Mouse (Mus musculus): ENCODE measurements around the gene Dnaja2.

Dnaja2 gene

DNA sequence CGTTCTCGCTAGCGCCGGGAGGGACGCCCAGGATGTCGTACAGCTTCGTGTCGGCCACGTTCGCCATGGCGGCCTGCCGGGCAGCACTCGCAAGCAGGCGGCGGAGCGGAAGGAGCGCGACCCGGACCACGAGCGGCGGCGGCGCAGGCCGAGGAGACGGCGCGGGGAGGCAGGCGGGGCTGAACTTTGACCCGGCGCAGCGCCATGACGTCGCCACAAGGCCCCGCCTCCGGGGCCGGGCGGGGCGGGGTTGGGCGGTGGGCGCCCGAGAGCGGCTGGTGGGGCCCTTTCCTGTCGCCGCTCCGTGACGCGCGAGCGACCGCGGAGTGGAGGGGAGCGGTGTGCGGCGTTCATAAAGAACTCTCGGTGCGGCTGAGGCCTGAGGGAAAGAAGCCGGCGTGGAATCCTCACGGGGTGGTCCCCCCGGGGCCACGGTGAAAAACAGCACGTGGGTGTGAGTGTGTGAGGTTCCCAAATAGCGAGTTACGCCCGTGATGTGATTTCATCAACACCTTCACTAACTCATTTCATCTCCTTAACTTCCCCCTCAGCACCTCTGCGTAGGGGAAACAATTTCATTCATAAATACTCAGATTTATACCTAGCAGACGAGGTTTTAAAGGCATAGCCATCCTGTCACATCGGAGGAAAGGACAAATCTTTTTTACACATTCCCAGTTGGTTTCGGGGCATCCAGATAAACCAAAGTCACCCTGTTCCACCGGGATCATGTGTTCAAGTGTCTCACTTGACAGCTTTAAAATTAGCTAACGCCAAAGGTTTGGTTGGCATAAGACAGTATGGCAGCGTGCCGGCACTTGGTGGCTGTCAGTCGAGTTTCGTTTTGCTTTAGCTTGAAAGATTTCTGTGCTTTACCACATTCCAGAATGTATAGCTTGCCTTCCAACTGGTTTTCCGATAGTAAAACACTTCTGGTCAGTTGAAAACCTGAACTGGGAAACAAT, at the start of gene Dnaja2:
Dnaja2 (minus strand) TSS at position 164 of the 965 bp plus-strand sequence.
- peak; percentile 96 for DNase-seq (ENCODE audit: low spot score)

DNA sequence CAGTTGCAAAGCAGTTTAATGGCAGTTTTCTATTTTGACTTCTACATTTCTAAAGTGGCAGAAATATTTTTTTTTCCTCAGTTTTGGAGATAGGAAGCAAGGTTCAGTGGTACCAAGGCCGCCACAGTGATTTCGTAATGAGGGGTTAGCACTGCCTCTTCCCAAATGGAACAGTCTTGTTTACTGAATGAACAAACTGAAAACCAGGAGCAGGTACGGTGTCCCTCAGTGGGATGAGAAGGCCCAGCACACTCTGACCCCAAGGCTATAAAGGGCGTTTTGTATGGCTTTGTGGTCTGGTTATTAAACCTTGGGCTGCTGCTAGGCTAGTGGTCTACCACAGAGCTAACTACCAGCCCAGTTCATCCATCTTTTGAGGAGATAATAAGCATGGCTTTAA, 49.1 kb upstream of the Dnaja2 start:
- DNase-seq (ENCODE audit: low spot score) = no peak

DNA sequence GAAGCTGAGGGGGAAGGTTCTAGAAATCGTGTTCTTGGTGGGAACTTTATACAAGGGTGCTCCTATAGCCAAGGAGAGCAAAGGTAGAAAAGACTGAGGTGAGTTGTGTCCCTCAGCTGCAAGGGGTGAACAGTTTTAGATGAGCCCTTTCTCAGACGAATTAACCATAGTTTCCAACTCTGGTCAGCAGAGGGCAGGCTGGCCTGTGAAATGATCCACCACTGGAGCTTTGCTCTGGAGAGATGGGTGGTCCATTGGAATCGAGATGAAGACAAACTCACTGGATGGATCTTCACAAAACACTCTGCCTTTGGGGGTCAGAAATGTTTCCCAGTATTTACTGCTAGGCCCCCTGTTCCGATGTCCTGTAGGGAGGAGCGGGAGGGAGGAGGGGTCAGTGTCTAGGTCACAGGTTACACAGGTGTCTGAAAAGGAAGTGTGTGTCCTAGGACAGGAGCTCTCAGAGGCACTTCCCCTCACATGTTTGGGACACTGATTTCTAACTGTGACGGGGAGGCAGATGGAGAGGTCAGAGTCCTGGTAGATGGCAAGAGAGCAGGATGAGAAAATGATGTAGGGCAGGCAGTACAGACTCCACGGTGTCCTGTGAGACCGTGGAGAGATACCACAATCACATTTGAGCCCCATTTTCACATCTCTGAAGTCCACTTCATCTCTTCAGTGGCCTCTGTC, 48.2 kb upstream of the Dnaja2 start:
- peak; percentile 64 for DNase-seq (ENCODE audit: low spot score)

DNA sequence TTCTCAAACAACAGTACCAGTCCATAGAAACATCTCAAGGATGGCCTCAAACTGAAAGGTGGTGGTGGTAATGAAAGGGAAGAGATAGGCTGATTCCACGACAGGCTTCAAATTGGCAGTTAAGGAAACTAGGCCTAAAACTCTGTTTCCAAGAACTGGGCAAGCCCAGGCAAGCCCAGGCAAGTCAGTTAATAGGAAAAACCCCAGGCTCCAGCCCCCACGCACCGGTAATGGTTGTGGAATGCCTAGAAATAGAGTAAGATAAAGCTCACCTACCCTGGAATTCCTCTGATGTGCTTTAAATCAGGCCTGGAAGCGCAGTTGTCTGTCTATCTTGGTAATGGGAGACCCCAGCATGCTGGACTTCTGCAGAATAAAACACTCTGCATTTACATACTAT, 47.6 kb upstream of the Dnaja2 start:
- no peak for DNase-seq (ENCODE audit: low spot score)

DNA sequence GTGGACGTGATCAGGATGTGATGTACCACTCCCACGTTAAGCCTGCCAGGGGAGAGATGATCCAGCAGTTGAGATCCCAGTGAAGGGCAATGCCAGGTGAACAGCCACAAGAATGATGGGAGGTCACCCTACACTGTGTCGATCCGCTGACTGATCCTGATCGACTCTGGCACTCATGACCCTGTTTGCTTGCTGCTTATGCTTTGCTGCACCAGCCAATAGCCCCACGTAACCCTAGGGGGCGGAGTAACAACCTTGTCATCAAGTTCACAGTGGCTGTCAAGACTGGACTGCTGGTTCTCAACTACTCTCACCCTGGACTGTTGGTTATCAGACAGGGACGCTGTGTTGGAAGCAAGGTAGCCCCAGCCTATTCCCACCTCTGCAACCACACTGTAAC, 46.6 kb upstream of the Dnaja2 start:
- no peak for DNase-seq (ENCODE audit: low spot score)

DNA sequence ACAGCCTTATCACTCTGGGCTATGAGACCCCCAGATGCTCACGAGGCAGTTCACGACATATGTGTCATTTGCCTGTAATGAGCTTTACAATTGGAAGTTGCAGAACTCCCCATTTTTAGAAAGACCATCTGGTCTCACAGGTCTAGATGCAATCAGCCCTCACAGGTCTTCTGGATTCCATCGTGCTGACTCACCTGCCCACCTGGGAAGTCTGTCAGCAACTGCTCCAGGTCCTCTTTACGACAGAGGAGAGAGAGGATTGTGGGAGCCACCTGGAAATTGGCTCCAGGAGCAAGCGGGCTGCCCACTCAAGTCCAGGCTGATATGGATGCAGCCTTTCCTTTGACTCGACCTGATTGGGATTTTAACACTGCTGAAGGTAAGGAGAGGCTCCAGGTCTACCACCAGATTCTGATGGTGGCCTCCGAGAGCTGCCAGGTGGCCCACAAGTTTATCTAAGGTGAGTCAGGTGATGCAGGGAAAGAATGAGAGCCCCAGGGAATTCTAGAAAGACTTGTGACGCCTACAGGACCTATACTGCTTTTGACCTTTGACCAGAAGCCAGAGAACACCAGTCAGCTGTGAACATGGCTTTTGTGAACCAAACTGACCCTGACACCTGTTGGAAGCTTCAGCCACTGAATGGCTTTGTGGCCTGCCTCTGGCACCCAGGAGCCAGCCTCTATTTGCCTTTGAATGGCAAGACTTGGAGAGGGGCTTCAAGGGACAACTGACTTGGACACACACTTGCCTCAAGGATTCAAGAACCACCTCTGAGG, 42.5 kb upstream of the Dnaja2 start:
- DNase-seq (ENCODE audit: low spot score) = no peak

DNA sequence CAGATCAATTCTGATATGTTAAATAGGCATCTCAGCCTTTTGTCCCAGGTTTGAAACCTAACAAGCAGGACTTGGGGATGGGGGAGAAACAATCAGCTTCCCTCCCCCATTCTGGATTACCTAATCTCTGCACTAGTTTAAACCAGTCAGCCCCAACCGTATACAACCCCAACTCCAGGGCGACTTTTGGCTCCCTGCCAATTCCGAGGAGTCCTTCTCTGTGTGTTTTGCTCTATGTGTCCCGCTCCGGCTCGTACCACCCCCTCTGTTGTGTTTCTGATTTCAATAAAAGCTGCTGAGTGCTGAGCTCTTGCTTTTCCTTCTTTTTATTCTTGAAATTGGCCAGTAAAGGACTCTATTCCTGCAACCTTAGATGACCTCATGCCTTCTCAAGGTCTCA, 40.2 kb upstream of the Dnaja2 start:
- no peak for DNase-seq (ENCODE audit: low spot score)

DNA sequence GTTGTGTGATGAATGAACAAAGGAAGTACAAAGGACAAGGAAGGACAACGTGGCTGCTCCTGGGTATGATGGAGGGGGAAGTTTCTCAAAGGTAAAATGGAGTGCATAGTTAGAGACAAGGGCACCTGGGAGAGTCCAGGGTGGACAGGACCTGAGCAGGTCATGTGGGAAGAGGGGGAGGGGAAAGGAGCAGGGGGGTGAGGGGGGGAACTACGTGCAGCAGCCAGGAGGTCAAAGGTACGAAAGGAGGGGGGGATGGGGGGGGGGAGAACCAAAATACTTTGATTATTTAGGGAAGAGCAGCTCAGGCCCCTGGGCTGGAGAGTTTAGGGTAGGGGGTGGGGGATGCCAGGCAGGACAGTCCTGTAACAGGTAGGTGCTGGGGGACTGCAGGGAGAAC, 39.8 kb upstream of the Dnaja2 start:
- DNase-seq (ENCODE audit: low spot score) = no peak

DNA sequence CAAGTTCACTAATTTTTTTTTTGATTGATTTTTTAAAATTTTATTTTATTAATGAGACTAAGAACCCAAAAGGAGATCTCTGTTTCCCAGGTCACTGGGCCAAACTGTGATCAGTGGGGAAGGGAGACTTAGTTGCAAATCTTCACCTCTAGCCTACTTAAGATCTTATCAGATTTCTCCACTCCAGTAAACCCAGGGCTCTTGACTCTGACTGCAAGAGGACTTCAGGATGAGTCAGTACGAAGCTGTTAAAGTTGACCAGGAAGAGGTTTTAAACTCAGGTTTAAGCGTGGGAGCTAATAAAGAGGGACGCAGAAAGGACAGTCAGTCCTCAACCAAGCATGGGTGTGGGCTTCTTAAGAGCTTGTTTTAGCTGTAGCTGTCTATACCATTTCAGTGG, 38.2 kb upstream of the Dnaja2 start:
- no peak for DNase-seq (ENCODE audit: low spot score)

DNA sequence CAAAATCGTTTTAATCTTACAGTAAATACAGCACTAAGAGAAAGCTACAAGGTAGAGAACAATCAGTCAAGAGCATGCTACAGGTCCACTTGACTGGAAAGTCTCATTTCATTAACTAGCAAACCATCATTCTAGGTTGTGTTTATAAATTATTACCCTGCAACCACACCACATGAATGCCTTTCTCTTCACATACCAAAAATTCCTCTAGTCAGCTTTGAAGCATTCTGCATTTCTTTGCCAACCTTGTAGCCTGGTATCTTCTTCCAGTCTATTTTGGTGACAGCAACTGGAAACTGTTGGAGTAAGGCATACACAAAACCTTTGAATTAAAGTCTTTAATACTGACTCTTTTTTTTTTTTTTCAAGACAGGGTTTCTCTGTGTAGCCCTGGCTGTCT, 36.4 kb upstream of the Dnaja2 start:
- DNase-seq (ENCODE audit: low spot score) = no peak

DNA sequence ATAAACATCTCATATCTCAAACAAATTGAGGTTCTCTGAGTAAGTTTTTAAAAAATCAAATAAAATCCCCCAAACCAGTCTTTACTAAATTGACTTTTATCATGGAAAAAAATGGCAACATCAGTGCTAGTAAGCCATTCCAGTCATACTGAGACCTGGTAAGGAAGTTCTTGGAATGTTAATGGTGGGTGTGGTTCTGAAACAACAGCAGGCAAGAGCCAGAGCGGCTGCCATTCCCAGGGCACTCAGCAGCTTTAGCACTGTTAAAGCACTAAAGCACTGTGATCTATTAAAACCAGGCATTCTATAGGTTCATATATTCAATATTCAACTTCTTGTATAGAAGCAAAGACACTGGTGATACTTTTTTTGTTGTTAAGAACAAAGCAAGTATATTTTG, 35.1 kb upstream of the Dnaja2 start:
- no peak for DNase-seq (ENCODE audit: low spot score)

DNA sequence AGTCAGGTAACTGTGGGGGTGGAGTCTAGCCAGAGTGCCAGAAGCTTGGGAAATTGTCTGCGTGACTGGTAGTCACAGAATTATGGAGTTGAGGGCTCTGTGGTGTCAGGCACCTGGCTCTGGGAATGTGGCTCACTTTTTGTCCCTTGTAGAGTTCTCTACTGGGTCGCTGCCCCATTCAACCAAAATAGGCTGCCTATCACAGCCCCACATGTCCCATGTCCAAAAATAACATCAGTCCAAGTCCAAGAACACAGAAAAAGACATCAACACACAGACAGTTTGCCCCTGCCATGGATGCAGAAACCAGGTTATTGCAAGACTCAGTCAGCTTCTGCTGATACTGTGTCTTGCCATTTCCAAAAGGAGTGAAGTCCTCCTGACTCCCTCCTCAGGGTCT, 33.5 kb upstream of the Dnaja2 start:
- DNase-seq (ENCODE audit: low spot score) = no peak

DNA sequence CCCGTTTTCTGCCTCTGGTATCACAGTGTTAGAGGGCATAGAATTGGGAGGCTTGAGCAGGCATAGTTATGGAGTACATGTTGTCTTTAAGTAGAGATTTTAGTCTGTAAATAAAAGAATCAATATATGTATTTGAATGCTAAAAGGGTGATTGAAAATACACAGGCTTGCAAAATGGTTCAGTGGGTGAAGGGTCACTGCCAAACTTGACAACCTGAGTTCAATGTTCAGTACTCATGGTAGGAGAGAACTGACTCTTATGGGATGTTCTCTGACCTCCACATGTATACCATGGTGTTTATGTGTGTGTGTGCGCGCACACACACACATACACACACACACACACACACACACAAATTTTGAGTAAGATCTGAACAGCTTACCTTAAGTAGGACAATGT, 22.5 kb upstream of the Dnaja2 start:
- no peak for DNase-seq (ENCODE audit: low spot score)

DNA sequence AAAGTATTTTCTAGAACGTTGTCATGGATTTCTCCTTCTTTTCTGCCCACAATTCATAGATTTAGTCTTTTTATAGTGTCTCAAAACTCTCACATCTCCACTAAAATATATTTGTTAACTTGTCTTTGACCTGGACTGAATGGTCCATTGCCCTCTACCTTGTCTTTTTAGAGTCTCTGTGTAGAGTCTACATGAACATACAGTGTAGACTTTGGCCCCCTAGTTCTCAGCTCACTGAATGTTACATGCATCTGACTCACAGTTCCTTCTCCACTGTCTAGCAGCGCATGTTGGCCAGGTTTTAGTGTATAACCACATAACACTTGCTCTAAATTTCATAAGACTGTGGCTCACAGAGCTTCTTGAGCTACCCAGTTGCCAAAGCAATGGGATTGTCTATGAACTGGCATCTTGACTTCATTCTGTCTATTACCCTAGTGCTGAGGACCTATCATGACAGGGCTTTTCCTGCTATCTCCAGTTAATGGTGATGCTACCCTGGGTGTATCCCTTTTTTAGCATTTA, 18.9 kb upstream of the Dnaja2 start:
- DNase-seq (ENCODE audit: low spot score) = no peak

DNA sequence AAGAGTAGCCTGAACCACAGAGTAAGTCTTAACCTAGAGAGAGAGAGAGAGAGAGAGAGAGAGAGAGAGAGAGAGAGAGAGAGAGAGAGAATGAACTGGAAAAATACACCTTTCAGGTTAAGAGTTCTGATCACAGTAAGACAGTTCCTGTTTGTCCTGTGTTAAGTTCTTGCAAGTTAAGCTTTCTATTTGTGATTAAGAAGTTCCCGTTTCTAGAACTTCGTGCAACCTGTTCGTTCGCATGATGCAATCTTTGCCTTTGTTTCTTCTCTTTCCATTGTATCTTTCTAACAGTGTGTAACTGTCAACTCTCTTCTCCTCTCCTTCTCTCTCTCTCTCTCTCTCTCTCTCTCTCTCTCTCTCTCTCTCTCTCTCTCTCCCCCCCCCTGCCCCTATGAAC, 15.3 kb upstream of the Dnaja2 start:
- no peak for DNase-seq (ENCODE audit: low spot score)

DNA sequence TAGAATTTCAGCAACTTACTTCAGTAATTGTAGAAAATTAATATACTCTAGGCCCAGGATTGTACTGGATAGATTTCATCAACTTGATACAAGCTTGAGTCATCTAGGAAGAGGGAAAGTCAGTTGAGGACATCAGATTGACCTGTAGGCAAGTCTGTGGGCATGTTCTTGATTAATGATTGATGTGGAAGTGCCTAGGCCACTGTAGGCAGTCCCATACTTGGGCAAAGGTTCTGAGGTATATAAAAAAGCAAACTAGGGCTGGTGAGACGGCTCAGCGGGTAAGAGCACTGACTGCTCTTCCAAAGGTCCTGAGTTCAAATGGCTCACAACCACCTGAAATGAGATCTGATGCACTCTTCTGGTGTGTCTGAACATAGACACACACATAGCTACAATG, 12.7 kb upstream of the Dnaja2 start:
- no peak for DNase-seq (ENCODE audit: low spot score)

DNA sequence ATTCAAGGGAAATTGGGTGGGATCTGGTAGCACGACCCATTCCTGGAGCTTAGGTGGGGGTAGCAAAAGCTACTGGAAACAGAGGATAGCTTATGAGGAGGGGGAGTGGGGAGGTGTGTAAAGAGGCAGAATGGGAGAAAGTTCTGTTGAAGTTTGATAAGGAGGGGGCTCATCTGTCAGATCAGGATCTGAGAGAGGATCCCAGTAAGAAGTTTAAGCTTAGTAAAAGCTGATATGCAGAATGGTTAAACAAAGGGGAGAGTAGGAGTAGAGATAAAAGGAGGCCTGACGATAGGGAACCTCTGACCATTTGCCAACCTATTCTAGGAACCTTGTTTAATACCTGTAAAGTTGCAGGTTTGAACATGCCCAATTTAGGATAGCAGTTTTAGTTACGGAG, 10.0 kb upstream of the Dnaja2 start:
- DNase-seq (ENCODE audit: low spot score) = no peak

DNA sequence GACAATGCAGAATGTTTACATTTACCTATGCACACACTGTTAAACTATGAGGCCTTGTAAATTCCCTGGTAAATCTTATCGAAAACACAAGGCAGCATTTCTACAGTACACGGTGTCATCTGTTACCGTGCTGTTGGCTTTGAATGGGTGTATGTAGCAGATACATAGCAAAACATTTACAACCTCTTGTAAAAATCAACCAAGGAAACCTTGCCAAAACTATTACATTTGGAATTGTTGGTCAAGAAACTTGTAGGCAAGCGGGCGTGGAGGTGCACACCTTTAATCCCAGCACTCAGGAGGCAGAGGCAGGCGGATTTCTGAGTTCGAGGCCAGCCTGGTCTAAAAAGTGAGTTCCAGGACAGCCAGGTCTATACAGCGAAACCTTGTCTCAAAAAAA, 8.2 kb upstream of the Dnaja2 start:
- no peak for DNase-seq (ENCODE audit: low spot score)

DNA sequence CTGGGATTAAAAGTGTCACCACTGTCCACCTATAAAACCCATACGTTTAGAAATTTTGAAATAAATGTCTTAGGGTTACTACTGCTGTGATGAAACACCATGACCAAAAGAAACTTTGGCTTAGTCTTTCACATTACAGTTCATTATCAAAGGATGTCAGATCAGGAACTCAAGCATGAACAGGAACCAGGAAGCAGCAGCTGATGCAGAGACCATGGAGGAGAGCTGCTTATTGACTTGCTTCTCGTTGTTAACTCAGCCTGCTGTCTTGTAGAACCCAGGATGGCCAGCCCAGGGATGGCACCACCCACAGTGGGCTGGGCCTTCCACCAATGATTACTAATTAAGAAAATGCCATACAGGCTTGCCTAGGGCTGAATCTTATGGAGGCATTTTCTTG, 4.8 kb upstream of the Dnaja2 start:
- no peak for DNase-seq (ENCODE audit: low spot score)

DNA sequence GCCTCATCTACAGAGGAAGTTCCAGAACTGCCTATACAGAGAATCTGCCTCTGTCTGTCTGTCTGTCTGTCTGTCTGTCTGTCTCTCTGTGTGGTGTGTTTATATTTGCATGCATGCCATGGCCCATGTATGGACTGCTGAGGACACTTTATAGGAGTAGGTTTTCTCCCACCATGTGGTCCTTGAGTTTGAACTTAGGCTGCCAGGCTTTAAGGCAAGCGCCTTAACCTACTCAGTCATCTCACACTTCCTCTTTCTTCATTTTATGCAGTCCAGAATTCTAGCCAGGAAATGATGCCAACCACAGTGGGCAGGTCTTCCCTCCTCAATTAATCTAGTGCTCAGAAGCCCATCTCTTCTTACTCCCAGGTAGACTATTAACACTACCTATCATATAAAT, 4.1 kb upstream of the Dnaja2 start:
- no peak for DNase-seq (ENCODE audit: low spot score)

DNA sequence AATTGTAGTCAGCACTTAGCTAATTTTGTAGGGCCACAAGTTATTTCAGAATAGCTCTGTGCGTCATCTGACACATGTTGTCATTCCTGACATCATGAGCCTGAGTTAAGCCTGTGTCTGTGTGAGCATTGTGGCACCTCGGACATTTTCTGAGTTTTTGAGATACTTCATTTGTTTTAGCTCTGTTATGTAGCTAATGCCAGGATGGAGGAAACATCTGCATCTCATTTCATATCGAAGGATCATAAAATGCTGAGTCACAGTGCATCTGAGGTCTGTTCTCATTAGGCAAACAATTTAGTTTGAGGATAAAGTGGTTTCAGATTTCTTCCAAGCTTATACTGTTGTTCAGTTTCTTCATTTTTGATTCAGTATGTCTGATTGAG, 2.5 kb upstream of the Dnaja2 start:
- DNase-seq (ENCODE audit: low spot score) = no peak

DNA sequence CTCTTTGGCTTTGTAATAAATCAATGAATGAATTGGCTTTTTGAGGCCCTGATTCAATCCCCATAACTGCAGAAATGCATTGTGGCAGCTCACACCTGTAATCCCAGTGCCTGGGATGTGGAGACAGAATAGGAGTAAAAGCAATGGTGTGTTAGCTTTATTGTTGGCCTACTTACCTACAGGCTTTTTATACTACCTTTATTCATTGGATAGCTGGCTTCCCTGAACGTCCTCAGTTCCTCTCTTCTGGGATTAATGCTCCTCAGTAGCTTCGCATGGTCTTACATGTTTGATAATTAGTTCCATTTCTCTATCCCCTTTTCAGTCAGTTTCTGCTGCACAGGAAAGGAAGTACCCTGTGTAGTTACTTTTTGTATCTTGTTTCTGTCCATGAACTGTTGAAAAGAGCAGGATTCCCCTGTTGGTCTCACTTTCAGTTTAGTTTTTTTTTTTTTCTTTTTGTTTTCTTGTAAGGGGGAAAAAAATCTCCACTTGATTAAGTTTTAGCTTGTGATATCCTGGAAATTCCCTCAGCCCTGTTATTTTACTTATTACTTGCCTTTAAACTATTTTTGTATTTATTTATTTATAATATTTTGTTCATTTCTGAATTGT, 1.9 kb upstream of the Dnaja2 start:
- no peak for DNase-seq (ENCODE audit: low spot score)
